Mouse (Mus musculus) layer of hippocampus, adult 2 months (tissue): ENCODE measurements around the gene Abhd8. TPM values are rescaled to one million over a fixed set of nuclear protein-coding genes. Genes with fewer than 3 reads are reported as not detected.

Source experiments
- DNase-seq, 2 experiments: peaks; one replicate each; pipeline ENCODE4 v3.0.0; 2022; ENCODE audit warnings: low spot score in 2 of 2
- H3K27ac ChIP-seq: fragments of 200-600 bp; 2 replicates; pipeline ENCODE4 v1.8.1; 2022
- H3K4me3 ChIP-seq: fragments of 200-600 bp; 2 replicates; pipeline ENCODE4 v1.8.1; 2022; ENCODE audit warnings: mild to moderate bottlenecking
- CTCF ChIP-seq: fragments of 200-600 bp; conservative IDR thresholded peaks from 2 replicates; pipeline ENCODE4 v1.8.1; 2022; ENCODE audit warnings: antibody characterized with exemption, mild to moderate bottlenecking, moderate library complexity
- total RNA-seq, 2 experiments: library from RNA; stranded (reverse); gene quantifications; 2 replicates each; pipeline ENCODE4 v1.2.3; 2021

The Abhd8 gene
- total RNA-seq, 2 experiments from 2014 or later, result 260 to 270 TPM

DNA sequence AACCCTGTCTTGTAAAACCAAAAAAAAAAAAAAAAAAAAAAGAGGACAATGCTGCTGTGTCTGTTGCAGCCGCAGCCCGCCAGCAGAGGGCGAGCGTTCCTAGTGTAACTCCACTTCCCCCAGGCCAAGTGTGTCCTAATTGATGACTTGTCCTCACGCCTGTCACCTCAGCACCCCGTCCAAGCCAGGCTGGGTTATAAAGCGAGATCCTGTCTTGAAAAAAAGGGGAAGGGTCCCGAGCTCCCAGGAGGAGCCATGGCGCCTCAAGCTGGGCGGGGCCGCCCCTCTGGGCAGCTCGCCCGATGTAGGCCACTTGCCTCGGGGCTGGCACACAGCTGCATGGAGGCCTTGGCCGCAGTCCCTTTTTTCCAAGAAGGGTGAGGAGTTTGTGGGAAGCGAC lies 31.6 kb upstream of the Abhd8 start:
- peak; percentile 70 to 78 for DNase-seq
- Histone ChIP-seq H3K27ac (peak overlapping the region; percentile 16; the same call in 1 of the 2 replicates), H3K4me3 (peak overlapping the region; percentile 42)
- TF ChIP-seq CTCF, result peak; percentile 87

DNA sequence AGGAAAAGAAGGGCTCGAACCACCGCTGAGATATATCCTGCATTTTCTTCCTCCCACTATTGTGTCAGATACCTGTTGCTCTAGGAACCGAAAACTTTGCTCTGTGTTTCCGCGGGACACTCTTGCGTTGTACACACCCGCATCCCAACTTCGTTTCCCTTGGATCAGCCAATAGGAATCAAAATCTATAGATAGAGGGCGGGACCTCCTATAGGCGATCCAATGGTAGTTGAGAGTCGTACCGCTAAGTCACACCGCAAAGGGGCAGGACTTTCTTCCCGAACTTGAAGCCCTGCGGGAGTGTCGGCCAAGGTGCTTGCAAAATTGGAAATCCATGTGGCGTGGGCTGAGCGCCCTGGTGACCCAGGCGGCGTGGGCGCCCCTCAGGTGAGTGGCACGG lies 25.0 kb upstream of the Abhd8 start:
- TF ChIP-seq CTCF, result peak; percentile 46
- peak; percentile 87 to 92 for DNase-seq
- peak overlapping the region; percentile 90 for H3K4me3 ChIP-seq
- peak overlapping the region; percentile 90 for H3K27ac ChIP-seq

DNA sequence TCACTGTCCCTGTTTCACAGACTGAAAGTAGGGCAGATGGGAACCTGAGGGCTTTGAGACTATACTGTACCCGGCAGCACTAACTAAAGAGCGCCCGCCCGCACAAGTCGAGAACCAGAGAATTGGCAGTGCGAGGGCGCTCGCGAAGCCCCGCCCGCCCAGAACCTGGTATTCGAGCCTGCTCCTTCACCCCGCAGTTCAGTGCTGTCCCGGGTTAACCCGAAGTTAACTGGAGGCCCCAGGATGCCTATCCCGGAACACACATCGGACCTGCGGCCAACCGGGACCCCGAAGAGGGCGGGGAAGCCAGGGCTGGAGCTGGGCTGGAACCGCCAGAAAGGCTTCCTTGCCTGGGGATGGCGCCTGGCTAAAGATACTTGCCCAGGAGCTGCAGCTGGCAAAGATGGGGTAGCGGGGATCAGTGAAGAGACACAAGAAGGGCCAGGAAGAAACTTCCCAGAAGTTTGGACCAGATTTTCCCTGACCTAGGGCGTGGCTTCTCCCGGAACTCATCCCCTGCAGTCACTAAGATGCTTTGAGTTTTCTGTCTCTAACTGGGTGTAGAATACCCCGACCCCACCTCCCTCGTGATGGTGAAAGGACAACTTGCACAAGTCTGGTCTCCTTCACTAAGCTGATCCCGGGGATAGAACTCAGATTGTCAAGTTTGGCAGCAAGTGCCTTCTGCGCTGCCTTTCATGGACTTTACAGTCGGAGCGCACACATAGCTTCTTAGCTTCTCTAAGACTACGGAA lies 24.4 kb upstream of the Abhd8 start, which contains the start of gene Gtpbp3:
Gene Gtpbp3 (plus strand): TSS at position 413 of the 755 bp plus-strand sequence.
- no peak for TF ChIP-seq CTCF
- H3K4me3 ChIP-seq, result peak within 1 kb of the TSS; percentile 90
- peak within 1 kb of the TSS; percentile 90 for H3K27ac ChIP-seq
- peak; percentile 71 to 82 for DNase-seq

- H3K4me3 ChIP-seq, result peak overlapping the region; percentile 97
- peak overlapping the region; percentile 96 for H3K27ac ChIP-seq
- no peak for DNase-seq
- no peak for TF ChIP-seq CTCF
Measured at GRCm38 (mm10) chr8:71486136-71486529, 22.7 kb upstream of the Abhd8 start.

- peak; percentile 88 to 90 for DNase-seq
- Histone ChIP-seq H3K4me3 (peak within 1 kb of the TSS; percentile 97), H3K27ac (peak within 1 kb of the TSS; percentile 96)
- no peak for TF ChIP-seq CTCF
Measured at GRCm38 (mm10) chr8:71485142-71486135, 22.0 kb upstream of the Abhd8 start, which contains the start of gene Ano8. Ano8 (minus strand) TSS chr8:71485963.

DNA sequence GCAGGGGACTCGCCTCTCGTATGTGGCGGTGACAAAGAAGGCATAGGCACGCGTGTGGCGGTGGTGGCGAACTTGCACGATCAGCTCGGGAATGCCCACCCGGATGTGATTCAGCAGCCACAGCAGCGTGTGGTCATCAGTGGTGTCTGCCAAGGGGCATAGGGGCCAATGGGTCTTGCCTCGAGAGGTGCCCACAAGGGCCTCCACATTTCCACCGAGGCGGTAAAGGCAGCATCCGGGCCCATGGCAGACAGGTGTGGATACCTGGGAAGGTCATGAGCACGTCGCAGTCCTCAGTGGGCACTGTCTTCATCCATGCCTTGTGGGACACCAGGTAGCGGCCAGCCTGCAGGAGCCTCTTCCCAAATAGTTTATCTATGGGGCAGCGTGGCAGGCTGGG lies 21.3 kb upstream of the Abhd8 start:
- peak overlapping the region; percentile 97 for H3K4me3 ChIP-seq
- no peak for DNase-seq
- H3K27ac ChIP-seq, result peak overlapping the region; percentile 96; the same call in 1 of the 2 replicates
- TF ChIP-seq CTCF, result no peak

GRCm38 (mm10) chr8:71483932-71484331 lies 20.5 kb upstream of the Abhd8 start:
- H3K4me3 ChIP-seq, result no peak overlapping the region
- no peak for DNase-seq
- H3K27ac ChIP-seq, result no peak overlapping the region
- no peak for TF ChIP-seq CTCF

DNA sequence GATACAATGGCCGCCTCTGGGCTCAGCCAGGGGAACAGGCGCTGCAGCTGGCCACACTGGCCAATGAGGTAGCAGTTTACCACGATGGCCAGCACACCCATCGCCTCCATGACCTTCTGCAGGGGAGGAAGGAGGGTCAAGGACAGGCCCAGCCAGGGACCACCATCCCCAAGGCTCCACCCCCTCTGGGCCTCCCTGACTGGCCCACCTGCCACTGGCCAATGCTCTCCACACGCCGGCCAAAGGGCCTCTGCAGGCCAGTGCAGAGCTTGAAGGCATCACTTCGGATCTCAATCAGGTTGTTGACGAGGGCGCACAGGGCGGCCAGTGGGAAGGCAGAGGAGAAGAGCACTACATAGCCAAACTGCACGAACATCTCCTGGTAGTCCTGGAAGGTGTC lies 15.5 kb upstream of the Abhd8 start:
- H3K27ac ChIP-seq, result no peak overlapping the region
- no peak for TF ChIP-seq CTCF
- H3K4me3 ChIP-seq, result no peak overlapping the region
- no peak for DNase-seq

DNA sequence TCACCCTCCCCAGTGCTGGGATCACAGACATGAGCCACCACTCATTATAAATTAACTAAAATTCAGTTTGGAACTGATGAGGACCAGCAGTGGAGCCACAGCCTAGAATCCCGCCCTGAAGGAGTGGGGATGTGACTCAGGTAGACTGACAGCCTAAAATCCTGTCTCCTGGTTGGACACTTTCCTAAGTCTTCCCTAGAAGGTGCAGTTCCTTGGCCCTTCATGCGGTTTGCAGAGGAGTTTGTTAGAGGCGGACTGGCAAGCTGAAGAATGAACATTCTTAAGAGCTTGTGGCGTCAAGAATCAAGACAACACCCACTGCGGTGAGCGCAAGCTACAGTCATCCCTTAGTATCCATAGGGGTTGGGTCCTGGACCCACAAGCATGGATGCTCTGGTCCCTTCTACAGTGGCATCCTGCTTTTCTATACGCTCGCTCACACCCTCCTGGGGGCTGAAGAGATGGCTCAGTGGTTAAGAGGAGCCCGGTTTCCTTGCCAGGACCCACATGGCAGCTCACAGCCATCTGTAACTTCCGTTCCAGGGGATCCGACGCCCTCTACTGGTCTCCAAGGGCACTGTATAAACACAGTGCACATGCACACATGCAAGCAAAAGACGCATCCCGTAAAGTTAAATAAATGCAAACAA lies 13.9 kb upstream of the Abhd8 start:
- H3K27ac ChIP-seq, result peak overlapping the region; percentile 95
- TF ChIP-seq CTCF, result peak; percentile 77
- DNase-seq, result no peak
- H3K4me3 ChIP-seq, result peak overlapping the region; percentile 57

- H3K27ac ChIP-seq, result peak overlapping the region; percentile 95
Measured at GRCm38 (mm10) chr8:71476099-71476940, 12.9 kb upstream of the Abhd8 start.

GRCm38 (mm10) chr8:71475702-71476075 lies 12.2 kb upstream of the Abhd8 start:
- peak overlapping the region; percentile 95 for H3K27ac ChIP-seq
- DNase-seq, result no peak
- peak overlapping the region; percentile 57 for H3K4me3 ChIP-seq
- TF ChIP-seq CTCF, result no peak

More at GRCm38 (mm10) chr8:71476099-71476940, 12.9 kb upstream of the Abhd8 start:
- H3K4me3 ChIP-seq, result peak overlapping the region; percentile 57
- peak; percentile 72 to 77 for DNase-seq
- peak; percentile 43 for TF ChIP-seq CTCF
